Mouse (Mus musculus) intestine, embryonic 14.5 days (tissue): ENCODE measurements around the gene Tcf20. TPM values are rescaled to one million over a fixed set of nuclear protein-coding genes. Genes with fewer than 3 reads are reported as not detected.
A peak's percentile ranks its signal among the peaks of the same experiment; 100 is the strongest.

Experiments
- ATAC-seq: fragments of 200-750 bp; cut with Nextera tagmentation; replicated peaks from 2 replicates; pipeline ENCODE4 v1.8.0; 2017; ENCODE audit warnings: low read depth, moderate number of reproducible peaks, moderate TSS enrichment, moderate library complexity; ENCODE audit not compliant: low FRiP score, low TSS enrichment
- DNase-seq: peaks from one replicate; pipeline ENCODE4 v3.0.0-alpha.2; 2018; ENCODE audit warnings: low spot score
- H3K27ac ChIP-seq: fragments of 300-500 bp; sonication (generic); 2 replicates; pipeline ENCODE4 v1.5.1; 2014; ENCODE audit warnings: low read depth, mild to moderate bottlenecking, control low read depth
- H3K27me3 ChIP-seq: fragments of 300-500 bp; sonication (generic); replicated peaks from 2 replicates; pipeline ENCODE4 v1.6.1; 2014; ENCODE audit warnings: low read length, control low read depth; ENCODE audit not compliant: control insufficient read depth, insufficient read depth
- H3K36me3 ChIP-seq: fragments of 300-500 bp; sonication (generic); 2 replicates; pipeline ENCODE4 v1.6.1; 2014; ENCODE audit warnings: low read length, control low read depth; ENCODE audit not compliant: control insufficient read depth, insufficient read depth
- H3K4me1 ChIP-seq: fragments of 300-500 bp; sonication (generic); replicated peaks from 2 replicates; pipeline ENCODE4 v1.6.1; 2014; ENCODE audit warnings: low read length, control low read depth, mixed read lengths; ENCODE audit not compliant: control insufficient read depth, insufficient read depth
- H3K4me2 ChIP-seq: fragments of 300-500 bp; sonication (generic); 2 replicates; pipeline ENCODE4 v1.6.1; 2014; ENCODE audit warnings: low read length
- H3K4me3 ChIP-seq: fragments of 300-500 bp; sonication (generic); 2 replicates; pipeline ENCODE4 v1.5.1; 2014; ENCODE audit warnings: low read depth, low read length, control low read depth, mixed read lengths
- H3K9ac ChIP-seq: fragments of 300-500 bp; sonication (generic); 2 replicates; pipeline ENCODE4 v1.6.1; 2014; ENCODE audit warnings: mild to moderate bottlenecking, low read length
- H3K9me3 ChIP-seq: fragments of 300-500 bp; sonication (generic); 2 replicates; pipeline ENCODE4 v1.6.1; 2016; ENCODE audit warnings: low read length, control low read depth; ENCODE audit not compliant: control insufficient read depth
- WGBS: fragments of 180-500 bp; shearing (Covaris S2); extraction: QIAGEN DNeasy Blood & Tissue Kit; methylation state at CpG from one replicate; pipeline ENCODE4 v1.1.7; 2014; 5-methylcytosine and 5-hydroxymethylcytosine counted together
- polyA plus RNA-seq: library from polyadenylated mRNA; unstranded; fragments of >200 nt; fragmentation: Nextera tagmentation; extraction: Ambion mirVana; gene quantifications from 2 replicates; pipeline ENCODE4 v1.2.1, GENCODE M21; 2014

Tcf20 gene
- polyA plus RNA-seq, 1 experiment from 2014 or later = 11.7 TPM

GRCm38 (mm10) chr15:82967947-82968346, 19.7 kb downstream of the Tcf20 start:
- 27% methylated on average over 6 of the region's 6 CpGs for WGBS
- ATAC-seq (no peak), DNase-seq (no peak)
- Histone ChIP-seq H3K9ac (no peak overlapping the region), H3K27ac (peak overlapping the region; percentile 8; the same call in 1 of the 2 replicates), H3K36me3 (no peaks in the 10 kb centered on the region), H3K4me2 (peak overlapping the region; percentile 36), H3K9me3 (no peaks in the 10 kb centered on the region), H3K4me1 (peaks cover 26% of the 10 kb centered on the region), H3K4me3 (no peak overlapping the region), H3K27me3 (no peaks in the 10 kb centered on the region)

GRCm38 (mm10) chr15:82964266-82964825, 23.3 kb downstream of the Tcf20 start:
- Histone ChIP-seq H3K36me3 (no peaks in the 10 kb centered on the region), H3K9ac (no peak overlapping the region), H3K9me3 (no peaks in the 10 kb centered on the region), H3K27ac (no peak overlapping the region), H3K27me3 (no peaks in the 10 kb centered on the region), H3K4me2 (peak overlapping the region; percentile 74), H3K4me1 (peaks cover 50% of the 10 kb centered on the region), H3K4me3 (no peak overlapping the region)
- 79% methylated on average over 14 of the region's 14 CpGs for WGBS
- DNase-seq = peak; percentile 65
- peak; percentile 30; the same call in 1 of the 2 replicates for ATAC-seq

GRCm38 (mm10) chr15:82963556-82964156, 24.0 kb downstream of the Tcf20 start:
- Histone ChIP-seq H3K4me3 (peak overlapping the region; percentile 58), H3K4me1 (peaks cover 50% of the 10 kb centered on the region), H3K9me3 (no peaks in the 10 kb centered on the region), H3K4me2 (peak overlapping the region; percentile 74), H3K27me3 (no peaks in the 10 kb centered on the region), H3K27ac (peak overlapping the region; percentile 64; the same call in 1 of the 2 replicates), H3K36me3 (no peaks in the 10 kb centered on the region), H3K9ac (peak overlapping the region; percentile 50)
- peak; percentile 61 for DNase-seq
- WGBS = 2% methylated on average over 20 of the region's 82 CpGs
- ATAC-seq = peak; percentile 59

- 3% methylated on average over 39 of the region's 39 CpGs for WGBS
- Histone ChIP-seq H3K9me3 (no peaks in the 10 kb centered on the region), H3K9ac (peak overlapping the region; percentile 64), H3K36me3 (no peaks in the 10 kb centered on the region), H3K4me3 (peak overlapping the region; percentile 58), H3K4me1 (peaks cover 48% of the 10 kb centered on the region), H3K27me3 (no peaks in the 10 kb centered on the region), H3K27ac (peak overlapping the region; percentile 64), H3K4me2 (peak overlapping the region; percentile 74)
- DNase-seq (peak; percentile 66), ATAC-seq (0 out of 2 replicates have a peak, but pooled peaks have one; percentile 9)
These were observed 24.6 kb downstream of the Tcf20 start for GRCm38 (mm10) chr15:82963090-82963489.

GRCm38 (mm10) chr15:82962536-82962935, 25.1 kb downstream of the Tcf20 start:
- Histone ChIP-seq H3K27me3 (no peaks in the 10 kb centered on the region), H3K27ac (no peak overlapping the region), H3K36me3 (no peaks in the 10 kb centered on the region), H3K4me2 (peak overlapping the region; percentile 74), H3K4me3 (peak overlapping the region; percentile 58), H3K9ac (no peak overlapping the region), H3K4me1 (peaks cover 44% of the 10 kb centered on the region), H3K9me3 (no peaks in the 10 kb centered on the region)
- 43% methylated on average over 4 of the region's 4 CpGs for WGBS
- ATAC-seq (no peak), DNase-seq (peak; percentile 57)

- Histone ChIP-seq H3K9ac (0 out of 2 replicates have a peak overlapping the region, but pooled peaks have one; percentile 17), H3K27ac (no peak overlapping the region), H3K36me3 (no peaks in the 10 kb centered on the region), H3K4me3 (peak overlapping the region; percentile 6), H3K4me1 (peaks cover 44% of the 10 kb centered on the region), H3K4me2 (peak overlapping the region; percentile 74), H3K9me3 (no peaks in the 10 kb centered on the region), H3K27me3 (no peaks in the 10 kb centered on the region)
- DNase-seq (peak; percentile 61), ATAC-seq (no peak)
- WGBS = 8% methylated on average over 26 of the region's 26 CpGs
These were observed 26.7 kb downstream of the Tcf20 start for GRCm38 (mm10) chr15:82960786-82961561.

GRCm38 (mm10) chr15:82959151-82959550, 28.5 kb downstream of the Tcf20 start:
- Histone ChIP-seq H3K4me2 (no peak overlapping the region), H3K27ac (no peak overlapping the region), H3K9me3 (no peaks in the 10 kb centered on the region), H3K36me3 (no peaks in the 10 kb centered on the region), H3K4me1 (peaks cover 44% of the 10 kb centered on the region), H3K27me3 (0 out of 2 replicates have a peak, but pooled peaks cover 5% of the 10 kb centered on the region), H3K4me3 (no peak overlapping the region), H3K9ac (no peak overlapping the region)
- WGBS = 48% methylated on average over 12 of the region's 12 CpGs
- ATAC-seq (no peak), DNase-seq (no peak)

GRCm38 (mm10) chr15:82958253-82958701, 29.4 kb downstream of the Tcf20 start:
- no peaks in the 10 kb centered on the region for H3K36me3 ChIP-seq
- no peak for ATAC-seq
- no peak overlapping the region for H3K9ac ChIP-seq
- 0 out of 2 replicates have a peak, but pooled peaks cover 5% of the 10 kb centered on the region for H3K27me3 ChIP-seq
- DNase-seq = no peak
- H3K9me3 ChIP-seq = no peaks in the 10 kb centered on the region
- peak overlapping the region; percentile 11; the same call in 1 of the 2 replicates for H3K4me2 ChIP-seq
- H3K4me1 ChIP-seq = peaks cover 44% of the 10 kb centered on the region
- H3K4me3 ChIP-seq = no peak overlapping the region
- H3K27ac ChIP-seq = no peak overlapping the region
- 22% methylated on average over 16 of the region's 16 CpGs for WGBS
